Mouse (Mus musculus): Measurements from ENCODE around the gene Gtf2b.

The Gtf2b gene

GRCm38 (mm10) chr3:142764995-142765777 is at the start of gene Gtf2b:
Gtf2b (plus strand) TSS chr3:142765045.
- POLR2A ChIA-PET: interaction anchor here (0.6 to 5.3 kb wide), 62 partner anchors 8 to 374 kb away, joined by 3 to 25 read pairs (median 4); partner anchors contain the start of genes Pkn2 (in 3 of the 4), Kyat3 (in 2 of the 4) and Gbp7 (in 1 of the 4)
- CTCF ChIA-PET: no interaction called here

GRCm38 (mm10) chr3:142725481-142725880 is 39.4 kb upstream of the Gtf2b start:
- CTCF ChIA-PET: interaction anchor here in 3 of 4 experiments (0.7 to 2.3 kb wide), 3 partner anchors 8 to 17 kb away, joined by 3 to 8 read pairs (median 4); no protein-coding TSS in a partner anchor
- POLR2A ChIA-PET: no interaction called here

GRCm38 (mm10) chr3:142725969-142726672 is 38.7 kb upstream of the Gtf2b start:
- CTCF ChIA-PET: interaction anchor here in 3 of 4 experiments (0.7 to 2.3 kb wide), 3 partner anchors 9 to 18 kb away, joined by 3 to 8 read pairs (median 4); no protein-coding TSS in a partner anchor
- POLR2A ChIA-PET: no interaction called here

- ChIA-PET POLR2A (no interaction called here), CTCF (no interaction called here)
Measured at GRCm38 (mm10) chr3:142734291-142734690, 30.6 kb upstream of the Gtf2b start.

- POLR2A ChIA-PET: interaction anchor here in 1 of 4 experiments (0.6 kb wide), 1 partner anchor 24 kb away, joined by 3 read pairs; no protein-coding TSS in a partner anchor
- CTCF ChIA-PET: interaction anchor here in 2 of 4 experiments (0.6 to 1.0 kb wide), 3 partner anchors 28 to 422 kb away, joined by 3 to 5 read pairs (median 4); no protein-coding TSS in a partner anchor
Measured at GRCm38 (mm10) chr3:142740896-142741295, 23.9 kb upstream of the Gtf2b start.

GRCm38 (mm10) chr3:142743973-142744898 is 20.6 kb upstream of the Gtf2b start:
- CTCF ChIA-PET: interaction anchor here in 3 of 4 experiments (0.6 to 1.8 kb wide), 7 partner anchors 10 to 582 kb away, joined by 3 to 7 read pairs (median 3); partner anchors contain the start of gene Kyat3 (in 1 of the 3)
- POLR2A ChIA-PET: interaction anchor here (0.8 to 2.9 kb wide), 9 partner anchors 14 to 44 kb away, joined by 3 to 22 read pairs (median 4); partner anchors contain the start of genes Gtf2b (in 3 of the 4) and Kyat3 (in 1 of the 4)

- CTCF ChIA-PET: interaction anchor here in 3 of 4 experiments (0.6 to 1.8 kb wide), 9 partner anchors 18 to 581 kb away, joined by 3 to 7 read pairs (median 3); partner anchors contain the start of gene Kyat3 (in 1 of the 3)
- POLR2A ChIA-PET: interaction anchor here (0.8 to 2.9 kb wide), 9 partner anchors 13 to 45 kb away, joined by 3 to 22 read pairs (median 4); partner anchors contain the start of genes Gtf2b (in 3 of the 4) and Kyat3 (in 1 of the 4)
Measured at GRCm38 (mm10) chr3:142745076-142745475, 19.8 kb upstream of the Gtf2b start.

GRCm38 (mm10) chr3:142747673-142748072 is 17.2 kb upstream of the Gtf2b start:
- POLR2A ChIA-PET: interaction anchor here in 3 of 4 experiments (0.6 to 2.8 kb wide), 6 partner anchors 8 to 1133 kb away, joined by 3 to 14 read pairs (median 4); partner anchors contain the start of gene Gtf2b (in 1 of the 3)

GRCm38 (mm10) chr3:142749131-142749530 is 15.7 kb upstream of the Gtf2b start:
- POLR2A ChIA-PET: interaction anchor here in 3 of 4 experiments (0.6 to 3.1 kb wide), 12 partner anchors 10 to 209 kb away, joined by 3 to 17 read pairs (median 8); partner anchors contain the start of genes Gtf2b (in 3 of the 3) and Kyat3 (in 1 of the 3)
- CTCF ChIA-PET: interaction anchor here in 3 of 4 experiments (0.7 to 2.9 kb wide), 4 partner anchors 40 to 467 kb away, joined by 3 to 7 read pairs (median 4); no protein-coding TSS in a partner anchor

More at GRCm38 (mm10) chr3:142747673-142748072, 17.2 kb upstream of the Gtf2b start:
- CTCF ChIA-PET: interaction anchor here in 3 of 4 experiments (0.6 to 2.9 kb wide), 5 partner anchors 10 to 52 kb away, joined by 3 to 10 read pairs (median 3); no protein-coding TSS in a partner anchor

GRCm38 (mm10) chr3:142755132-142755867 is 9.5 kb upstream of the Gtf2b start:
- POLR2A ChIA-PET: interaction anchor here in 3 of 4 experiments (1.1 to 2.7 kb wide), 3 partner anchors 9 to 10 kb away, joined by 3 to 14 read pairs (median 4); partner anchors contain the start of gene Gtf2b (in 2 of the 3)
- CTCF ChIA-PET: no interaction called here

- POLR2A ChIA-PET: interaction anchor here in 2 of 4 experiments (1.2 to 2.5 kb wide), 7 partner anchors 8 to 124 kb away, joined by 3 to 15 read pairs (median 5); partner anchors contain the start of gene Pkn2 (in 1 of the 2)
- CTCF ChIA-PET: interaction anchor here in 2 of 4 experiments (0.7 to 1.5 kb wide), 3 partner anchors 10 to 49 kb away, joined by 3 to 4 read pairs (median 4); no protein-coding TSS in a partner anchor
Measured at GRCm38 (mm10) chr3:142757841-142758240, 7.0 kb upstream of the Gtf2b start.

- CTCF ChIA-PET: interaction anchor here in 2 of 4 experiments (0.7 to 1.5 kb wide), 3 partner anchors 11 to 50 kb away, joined by 3 to 4 read pairs (median 4); no protein-coding TSS in a partner anchor
- POLR2A ChIA-PET: interaction anchor here in 2 of 4 experiments (1.1 to 2.5 kb wide), 7 partner anchors 9 to 123 kb away, joined by 3 to 15 read pairs (median 5); partner anchors contain the start of gene Pkn2 (in 1 of the 2)
Measured at GRCm38 (mm10) chr3:142758593-142758992, 6.3 kb upstream of the Gtf2b start.

- CTCF ChIA-PET: no interaction called here
- POLR2A ChIA-PET: interaction anchor here in 2 of 4 experiments (0.7 to 1.1 kb wide), 2 partner anchors 9 to 30 kb away, joined by 3 read pairs; no protein-coding TSS in a partner anchor
Measured at GRCm38 (mm10) chr3:142760356-142760755, 4.5 kb upstream of the Gtf2b start.

GRCm38 (mm10) chr3:142765778-142766165 is 927 bp downstream of the Gtf2b start:
- ChIA-PET CTCF (no interaction called here), POLR2A (interaction anchor here (0.6 to 5.3 kb wide), 30 partner anchors 8 to 272 kb away, joined by 3 to 25 read pairs (median 5); partner anchors contain the start of genes Kyat3 (in 3 of the 4), Gbp5 (in 1 of the 4) and Pkn2 (in 1 of the 4))

- ChIA-PET CTCF (no interaction called here), POLR2A (interaction anchor here in 1 of 4 experiments (0.6 to 2.4 kb wide), 6 partner anchors 10 to 62 kb away, joined by 3 to 15 read pairs (median 4); no protein-coding TSS in a partner anchor)
Measured at GRCm38 (mm10) chr3:142768498-142768897, 3.7 kb downstream of the Gtf2b start.

GRCm38 (mm10) chr3:142770518-142770917 is 5.7 kb downstream of the Gtf2b start:
- ChIA-PET CTCF (no interaction called here), POLR2A (interaction anchor here in 1 of 4 experiments (1.2 kb wide), 1 partner anchor 10 kb away, joined by 3 read pairs; no protein-coding TSS in a partner anchor)
